Mouse (Mus musculus) myocyte (in vitro differentiated cells): ENCODE measurements around the gene Hey2. TPM values are rescaled to one million over a fixed set of nuclear protein-coding genes. Genes with fewer than 3 reads are reported as not detected.

Experiments
- H3K27me3 ChIP-seq: one replicate; pipeline ENCODE4 v1.6.1; 2011; ENCODE audit not compliant: control insufficient read depth, insufficient read depth, insufficient read length
- H3K36me3 ChIP-seq: one replicate; pipeline ENCODE4 v1.6.1; 2011; ENCODE audit not compliant: control insufficient read depth, insufficient read depth
- H3K4me2 ChIP-seq: one replicate; pipeline ENCODE4 v1.6.1; 2011; ENCODE audit warnings: low read depth, control low read depth
- H3K4me3 ChIP-seq: one replicate; pipeline ENCODE4 v1.5.1; 2011; ENCODE audit warnings: mild to moderate bottlenecking, control low read depth, moderate library complexity
- H3K79me2 ChIP-seq: one replicate; pipeline ENCODE4 v1.6.1; 2011; ENCODE audit not compliant: control insufficient read depth, insufficient read depth
- H3ac ChIP-seq: one replicate; pipeline ENCODE4 v1.6.1; 2011; ENCODE audit not compliant: control insufficient read depth, insufficient read length
- CEBPB ChIP-seq: IDR thresholded peaks from 2 replicates; pipeline ENCODE4 v1.6.1; 2011; ENCODE audit warnings: mild to moderate bottlenecking, moderate library complexity; ENCODE audit not compliant: poor library complexity, insufficient read depth, severe bottlenecking
- E2F4 ChIP-seq: IDR thresholded peaks from one replicate; pipeline ENCODE4 v1.6.1; 2011; ENCODE audit warnings: mild to moderate bottlenecking, control low read depth, moderate library complexity; ENCODE audit not compliant: insufficient read depth
- MAX ChIP-seq: IDR thresholded peaks from one replicate; pipeline ENCODE4 v1.6.1; 2011; ENCODE audit warnings: low read depth, mild to moderate bottlenecking, control low read depth
- MYOD1 ChIP-seq, 3 experiments: IDR thresholded peaks; one replicate each; pipeline ENCODE4 v1.6.1; 2011; ENCODE audit warnings: control low read depth in 2 of 3, low read depth in 2 of 3, mild to moderate bottlenecking in 2 of 3, moderate library complexity in 1 of 3; ENCODE audit not compliant: insufficient read length in 2 of 3, control insufficient read depth in 1 of 3
- MYOG ChIP-seq, 3 experiments: IDR thresholded peaks; one replicate each; pipeline ENCODE4 v1.6.1; 2011; ENCODE audit warnings: control low read depth in 2 of 3, low read depth in 2 of 3, mild to moderate bottlenecking in 2 of 3; ENCODE audit not compliant: insufficient read length in 2 of 3, control insufficient read depth in 1 of 3, insufficient read depth in 1 of 3
- POLR2A ChIP-seq: IDR thresholded peaks from one replicate; pipeline ENCODE4 v1.6.1; 2011; ENCODE audit warnings: low read depth, mild to moderate bottlenecking, control low read depth, moderate library complexity; ENCODE audit not compliant: insufficient read length
- POLR2AphosphoS2 ChIP-seq: IDR thresholded peaks from one replicate; pipeline ENCODE4 v1.6.1; 2011; ENCODE audit warnings: low read depth, control low read depth; ENCODE audit not compliant: insufficient read length
- REST ChIP-seq: IDR thresholded peaks from one replicate; pipeline ENCODE4 v1.6.1; 2011; ENCODE audit warnings: mild to moderate bottlenecking, control low read depth, moderate library complexity; ENCODE audit not compliant: insufficient read depth, insufficient read length
- SRF ChIP-seq: IDR thresholded peaks from one replicate; pipeline ENCODE4 v1.6.1; 2011; ENCODE audit warnings: low read depth; ENCODE audit not compliant: control insufficient read depth, insufficient read length
- TCF12 ChIP-seq: IDR thresholded peaks from one replicate; pipeline ENCODE4 v1.6.1; 2011; ENCODE audit warnings: mild to moderate bottlenecking, control low read depth; ENCODE audit not compliant: poor library complexity, insufficient read depth, severe bottlenecking
- TCF3 ChIP-seq: IDR thresholded peaks from one replicate; pipeline ENCODE4 v1.6.1; 2011; ENCODE audit warnings: low read depth, control low read depth; ENCODE audit not compliant: insufficient read length
- USF1 ChIP-seq: IDR thresholded peaks from one replicate; pipeline ENCODE4 v1.6.1; 2011; ENCODE audit warnings: low read depth, mild to moderate bottlenecking, control low read depth, moderate library complexity
- polyA plus RNA-seq: library from polyadenylated mRNA; unstranded; fragments of >200 nt; fragmentation: generic; extraction: Trizol; gene quantifications from one replicate; pipeline ENCODE4 v1.2.1, GENCODE M21; 2012; ENCODE audit warnings: missing spikeins

Hey2 gene
- polyA plus RNA-seq = 0.02 TPM

DNA sequence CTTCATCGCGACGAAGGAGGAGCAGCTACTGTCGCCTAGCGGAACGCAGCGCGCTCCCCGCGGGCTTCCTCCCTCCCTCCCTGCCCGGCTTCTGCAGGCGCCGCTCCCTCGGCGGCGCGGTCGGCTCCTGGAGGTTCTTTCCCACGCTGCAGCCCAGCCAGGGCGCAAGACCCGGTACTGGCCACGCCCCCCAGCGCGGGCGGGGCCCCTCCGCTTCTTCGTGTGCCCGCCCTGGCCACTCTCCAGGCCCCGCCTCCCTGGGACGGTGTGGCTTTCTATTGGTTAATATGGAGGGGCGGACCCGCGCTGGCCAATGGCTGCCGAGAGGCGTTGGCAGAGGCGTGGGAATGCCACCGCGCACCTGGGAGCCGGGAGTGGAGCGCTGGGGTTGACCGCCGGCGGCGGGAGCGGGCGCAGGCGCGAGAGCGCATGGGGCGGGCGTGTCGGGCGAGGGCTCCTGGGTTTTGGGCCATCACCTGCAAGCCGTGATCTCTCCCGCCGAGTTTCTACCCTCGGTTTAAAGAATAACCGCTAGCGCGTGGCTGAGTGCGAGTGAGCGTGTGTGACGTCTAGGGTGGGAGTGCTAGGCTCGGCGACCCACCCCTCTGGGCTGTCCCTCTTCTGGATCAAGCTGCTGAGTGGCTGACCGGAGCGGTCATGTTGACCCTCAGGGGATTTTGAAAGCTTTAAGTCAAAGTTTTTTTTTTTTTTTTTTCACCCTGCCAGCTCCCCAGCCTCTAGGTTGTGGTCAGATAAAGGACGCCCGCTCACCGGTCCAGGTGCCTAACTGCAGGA lies at the start of gene Hey2:
Hey2 (minus strand) TSS at position 159 of the 795 bp plus-strand sequence.
- H3K4me3 ChIP-seq = peak within 1 kb of the TSS; percentile 24
- H3K4me2 ChIP-seq = peak within 1 kb of the TSS; percentile 97
- TF ChIP-seq MYOD1 (IDR thresholded peaks at IDR 0.05; ENCODE audit: control insufficient read depth in 1 of 3, insufficient read length in 2 of 3, low read depth in 2 of 3) (peak in 1 of 3 experiments; percentile 30), POLR2A (no peak), MYOG (IDR thresholded peaks at IDR 0.05; ENCODE audit: control insufficient read depth in 1 of 3, insufficient read depth in 1 of 3, insufficient read length in 2 of 3, low read depth in 2 of 3) (peak in 1 of 3 experiments; percentile 23)
- peaks cover 4% of the 10 kb centered on the region for H3K27me3 ChIP-seq
- H3K79me2 ChIP-seq = no peaks in the 10 kb centered on the region
- no peak within 1 kb of the TSS for H3ac ChIP-seq
- H3K36me3 ChIP-seq = no peaks in the 10 kb centered on the region

DNA sequence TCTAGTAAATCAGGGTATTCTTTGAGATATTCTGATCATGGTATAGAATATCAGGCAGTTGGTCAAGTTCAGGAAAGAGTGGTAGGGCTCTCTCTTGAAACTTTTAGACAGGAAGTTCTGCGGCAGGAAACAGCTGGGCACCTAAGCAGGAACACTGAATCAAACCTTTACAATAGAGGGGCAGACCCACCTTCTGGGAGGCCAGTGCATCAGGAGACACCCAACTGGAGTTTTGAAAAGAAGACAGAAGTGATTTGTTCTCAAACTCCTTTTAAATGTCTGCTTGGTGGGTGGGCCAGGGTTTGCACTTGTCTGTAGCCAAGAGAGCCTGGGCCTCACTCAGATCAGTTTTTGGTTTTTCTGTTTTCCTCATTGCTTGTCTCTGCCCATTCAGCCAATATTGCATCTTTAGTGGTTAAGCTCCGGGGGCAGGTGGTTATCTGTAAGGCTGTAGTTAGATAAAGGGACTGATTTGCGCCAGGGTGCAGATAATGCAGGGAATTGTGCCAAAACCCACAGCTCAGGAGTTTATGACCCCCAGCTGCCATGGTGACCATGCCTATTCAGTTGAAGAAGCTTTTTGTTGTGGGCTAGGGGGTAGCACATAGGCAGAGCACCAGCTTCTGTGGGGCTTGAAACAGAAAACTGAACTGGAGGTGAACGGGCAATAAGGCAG lies 40.6 kb upstream of the Hey2 start:
- no peak overlapping the region for H3K4me3 ChIP-seq
- no peak overlapping the region for H3ac ChIP-seq
- no peaks in the 10 kb centered on the region for H3K79me2 ChIP-seq
- no peaks in the 10 kb centered on the region for H3K36me3 ChIP-seq
- TF ChIP-seq TCF3 = no peak
- H3K27me3 ChIP-seq = no peaks in the 10 kb centered on the region
- H3K4me2 ChIP-seq = no peak overlapping the region

DNA sequence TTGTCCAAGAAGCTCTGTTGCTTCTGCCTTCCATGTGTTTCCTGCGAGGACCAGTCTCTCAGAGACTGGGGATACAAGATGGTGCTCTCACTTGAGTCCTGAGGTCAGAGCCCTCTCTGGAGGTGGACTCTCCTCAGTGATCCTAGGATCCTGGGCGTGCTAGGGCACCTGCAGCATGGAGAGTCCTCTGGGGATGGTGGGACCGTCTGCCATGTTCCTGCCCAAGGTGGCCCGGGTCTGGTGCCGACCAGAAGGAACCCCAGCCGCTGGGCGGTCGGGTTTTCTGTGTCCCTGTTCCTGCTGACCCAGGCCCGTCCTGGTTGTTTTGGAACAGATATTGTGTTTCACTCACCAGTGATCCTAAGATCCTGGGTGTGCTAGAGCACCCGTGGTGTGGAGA lies 38.5 kb upstream of the Hey2 start:
- Histone ChIP-seq H3K27me3 (no peaks in the 10 kb centered on the region), H3K79me2 (no peaks in the 10 kb centered on the region), H3ac (no peak overlapping the region), H3K36me3 (no peaks in the 10 kb centered on the region), H3K4me2 (no peak overlapping the region), H3K4me3 (no peak overlapping the region)
- no peak for TF ChIP-seq SRF
- TF ChIP-seq USF1 = no peak

DNA sequence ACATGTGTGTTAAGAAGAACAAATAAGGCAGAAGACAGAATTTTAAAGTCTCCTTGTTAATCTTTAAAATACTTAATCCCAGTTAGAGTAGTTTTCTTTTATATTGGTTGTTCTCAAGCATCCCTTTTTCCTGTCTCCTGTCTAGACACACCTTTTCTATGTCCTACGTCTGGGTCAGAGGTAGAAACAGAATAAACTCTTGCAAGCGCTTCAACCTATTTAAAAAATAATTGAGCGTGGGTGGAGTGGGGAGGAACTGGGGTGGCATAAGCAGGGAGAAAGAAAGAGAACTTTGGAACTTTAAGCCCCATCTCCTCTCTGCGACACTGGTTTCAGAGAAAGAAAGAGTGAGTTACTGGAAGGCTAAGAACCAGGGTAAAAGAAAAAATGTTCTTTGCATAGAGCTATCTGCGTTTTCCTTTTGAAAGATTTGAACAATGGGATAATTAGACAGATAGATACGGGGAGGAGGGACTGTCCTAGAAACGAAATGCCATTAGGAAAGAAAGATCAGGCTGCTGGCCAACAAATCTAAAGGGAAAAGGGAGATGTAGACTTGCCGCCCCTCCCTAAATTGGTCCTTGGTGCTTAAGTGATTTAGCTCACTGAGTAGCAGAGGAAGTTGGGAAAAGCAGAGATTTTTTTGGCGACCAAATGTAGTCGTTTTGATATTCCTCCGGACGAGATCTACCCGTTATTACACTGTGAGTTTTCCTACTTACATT lies 2.7 kb upstream of the Hey2 start:
- H3K4me2 ChIP-seq = no peak overlapping the region
- peaks cover 4% of the 10 kb centered on the region for H3K27me3 ChIP-seq
- no peak overlapping the region for H3K4me3 ChIP-seq
- H3K79me2 ChIP-seq = no peaks in the 10 kb centered on the region
- no peaks in the 10 kb centered on the region for H3K36me3 ChIP-seq
- TF ChIP-seq MYOD1 (IDR thresholded peaks at IDR 0.05; ENCODE audit: control insufficient read depth in 1 of 3, insufficient read length in 2 of 3, low read depth in 2 of 3) = no peak
- no peak for TF ChIP-seq CEBPB
- no peak for TF ChIP-seq USF1
- no peak overlapping the region for H3ac ChIP-seq

DNA sequence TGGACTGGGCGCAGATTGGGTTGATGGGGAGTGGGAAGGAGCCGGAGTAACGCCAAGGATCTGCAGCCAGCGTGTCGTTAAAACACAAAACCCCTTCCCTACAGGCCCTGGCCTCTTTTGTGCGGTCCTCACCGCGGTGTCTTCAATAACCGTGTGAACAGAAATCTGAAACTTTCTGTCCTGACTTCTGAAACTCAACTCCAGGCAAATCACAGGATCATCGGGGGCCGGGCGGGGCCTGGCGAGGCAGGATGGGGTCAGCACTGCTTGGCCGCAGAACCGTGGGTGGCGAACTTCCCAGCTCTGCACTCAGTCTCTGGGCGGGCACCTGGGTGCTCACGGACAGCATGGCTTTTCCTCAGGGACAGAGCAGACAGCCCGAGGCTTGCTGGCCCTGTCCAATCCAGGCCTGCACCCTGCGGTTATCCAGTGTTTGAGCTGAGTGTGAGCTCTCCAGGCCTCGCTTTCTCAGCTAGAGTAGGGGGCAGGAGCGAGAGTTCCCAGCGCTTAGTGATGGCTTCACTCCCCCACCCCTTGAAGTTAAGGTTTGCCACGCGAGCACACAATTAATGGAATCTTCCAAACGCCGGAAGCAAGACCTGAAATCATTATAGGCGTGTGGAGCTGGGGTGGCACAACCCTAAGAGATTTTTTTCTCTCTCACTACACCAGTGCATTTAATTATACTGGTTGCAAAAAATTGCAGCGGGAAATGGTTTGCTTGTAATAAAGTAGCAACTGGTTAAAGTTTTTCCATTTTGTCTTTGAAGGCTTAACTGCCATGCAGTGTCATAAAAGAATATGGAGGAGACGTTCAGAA lies 1.8 kb upstream of the Hey2 start:
- H3K27me3 ChIP-seq = peaks cover 4% of the 10 kb centered on the region
- peak overlapping the region; percentile 97 for H3K4me2 ChIP-seq
- H3ac ChIP-seq = no peak overlapping the region
- TF ChIP-seq POLR2A (no peak), MYOD1 (IDR thresholded peaks at IDR 0.05; ENCODE audit: control insufficient read depth in 1 of 3, insufficient read length in 2 of 3, low read depth in 2 of 3) (no peak), MYOG (IDR thresholded peaks at IDR 0.05; ENCODE audit: control insufficient read depth in 1 of 3, insufficient read depth in 1 of 3, insufficient read length in 2 of 3, low read depth in 2 of 3) (no peak), USF1 (no peak), TCF12 (no peak), SRF (no peak), E2F4 (no peak), POLR2AphosphoS2 (no peak), REST (no peak), CEBPB (no peak), TCF3 (no peak), MAX (no peak)
- no peak overlapping the region for H3K4me3 ChIP-seq
- no peaks in the 10 kb centered on the region for H3K79me2 ChIP-seq
- H3K36me3 ChIP-seq = no peaks in the 10 kb centered on the region
